Mouse (Mus musculus) stomach, postnatal 0 days (tissue): Measurements from ENCODE around the gene Wwox. TPM values are rescaled to one million over a fixed set of nuclear protein-coding genes. Genes with fewer than 3 reads are reported as not detected.

Source experiments
- ATAC-seq: fragments of 200-750 bp; cut with Nextera tagmentation; 2 replicates; pipeline ENCODE4 v1.8.0; 2017; ENCODE audit not compliant: low FRiP score, low TSS enrichment
- DNase-seq: peaks from one replicate; pipeline ENCODE4 v3.0.0-alpha.2; 2016; ENCODE audit warnings: low spot score
- H3K27ac ChIP-seq: fragments of 300-500 bp; sonication (generic); replicated peaks from 2 replicates; pipeline ENCODE4 v1.5.1; 2014; ENCODE audit warnings: mild to moderate bottlenecking, control low read depth
- H3K27me3 ChIP-seq: fragments of 300-500 bp; sonication (generic); 2 replicates; pipeline ENCODE4 v1.6.1; 2014; ENCODE audit warnings: low read length; ENCODE audit not compliant: control insufficient read depth, insufficient read depth
- H3K36me3 ChIP-seq: fragments of 300-500 bp; sonication (generic); 2 replicates; pipeline ENCODE4 v1.6.1; 2014; ENCODE audit warnings: low read length, mixed read lengths; ENCODE audit not compliant: control insufficient read depth, insufficient read depth
- H3K4me1 ChIP-seq: fragments of 300-500 bp; sonication (generic); replicated peaks from 2 replicates; pipeline ENCODE4 v1.6.1; 2014; ENCODE audit warnings: antibody characterized with exemption; ENCODE audit not compliant: control insufficient read depth, insufficient read depth
- H3K4me2 ChIP-seq: fragments of 300-500 bp; sonication (generic); replicated peaks from 2 replicates; pipeline ENCODE4 v1.6.1; 2014; ENCODE audit warnings: low read depth, mild to moderate bottlenecking, control low read depth, moderate library complexity
- H3K4me3 ChIP-seq: fragments of 300-500 bp; sonication (generic); 2 replicates; pipeline ENCODE4 v1.5.1; 2014; ENCODE audit warnings: low read depth, low read length, control low read depth
- H3K9ac ChIP-seq: fragments of 300-500 bp; sonication (generic); 2 replicates; pipeline ENCODE4 v1.6.1; 2014; ENCODE audit warnings: mild to moderate bottlenecking, low read length, control low read depth, mixed read lengths
- H3K9me3 ChIP-seq: fragments of 300-500 bp; sonication (generic); 2 replicates; pipeline ENCODE4 v1.6.1; 2016; ENCODE audit warnings: low read length; ENCODE audit not compliant: control insufficient read depth
- CTCF ChIP-seq: IDR thresholded peaks from 2 replicates; pipeline ENCODE4 v1.5.1; 2016; ENCODE audit warnings: antibody characterized with exemption, low read depth, mild to moderate bottlenecking, moderate library complexity
- EP300 ChIP-seq: optimal IDR thresholded peaks from 2 replicates; pipeline ENCODE3; 2016; ENCODE audit warnings: antibody characterized with exemption
- WGBS: fragments of 180-500 bp; shearing (Covaris S2); extraction: QIAGEN DNeasy Blood & Tissue Kit; methylation state at CpG from one replicate; pipeline ENCODE4 v1.1.7; 2014; 5-methylcytosine and 5-hydroxymethylcytosine counted together
- polyA plus RNA-seq: library from polyadenylated mRNA; unstranded; fragments of >200 nt; fragmentation: Nextera tagmentation; extraction: Ambion mirVana; gene quantifications from 2 replicates; pipeline ENCODE4 v1.2.1, GENCODE M21; 2015

The Wwox gene
- polyA plus RNA-seq, 1 experiment from 2014 or later: 9.2 TPM

DNA sequence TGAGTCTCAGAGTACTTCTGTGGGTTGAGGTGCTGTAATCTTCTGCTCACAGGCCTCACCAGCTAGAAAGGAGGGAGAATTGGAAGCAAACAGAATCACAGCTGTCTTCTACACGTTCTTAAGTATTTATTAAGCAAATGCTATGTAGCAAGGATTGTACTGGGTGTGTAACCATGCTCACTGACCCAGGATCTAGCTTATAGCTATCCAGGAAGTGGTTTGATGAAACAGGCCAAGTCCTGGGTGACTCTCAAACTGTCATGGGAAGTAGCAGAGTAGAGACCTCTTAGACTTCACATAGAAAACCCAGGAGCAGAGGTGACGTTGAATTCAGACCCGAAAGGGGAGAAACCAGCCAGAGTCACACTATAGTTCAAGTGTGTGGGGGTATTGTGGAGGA, 28.0 kb upstream of the Wwox start:
- Histone ChIP-seq H3K4me3 (no peak overlapping the region), H3K4me2 (no peak overlapping the region), H3K4me1 (no peaks in the 10 kb centered on the region), H3K9ac (no peak overlapping the region), H3K36me3 (no peaks in the 10 kb centered on the region), H3K9me3 (no peaks in the 10 kb centered on the region), H3K27me3 (no peaks in the 10 kb centered on the region), H3K27ac (no peak overlapping the region)
- DNase-seq (no peak), ATAC-seq (no peak)
- 67% methylated on average over 3 of the region's 3 CpGs for WGBS
- no peak for TF ChIP-seq CTCF
- TF ChIP-seq EP300: no peak

DNA sequence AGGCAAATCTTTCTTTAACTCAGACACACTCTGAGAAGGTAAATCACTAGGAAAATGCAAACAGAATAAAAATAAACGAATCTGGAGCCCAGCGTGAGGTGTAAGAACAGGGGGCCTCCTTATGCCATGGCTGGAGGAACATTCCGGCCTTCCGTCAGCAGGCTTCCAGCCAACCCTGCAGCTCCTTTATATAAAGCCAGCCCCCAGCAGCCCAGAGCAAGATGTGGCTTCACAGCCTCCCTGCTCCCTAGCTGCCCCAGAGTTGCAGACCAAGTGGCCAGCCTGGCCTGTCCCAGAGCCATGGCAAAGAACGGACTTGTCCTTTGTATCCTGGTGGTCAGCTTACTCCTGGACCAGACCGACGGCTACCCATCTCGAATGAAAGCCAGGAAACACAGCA, 21.7 kb upstream of the Wwox start, which contains the start of gene Clec3a:
TSS of gene Clec3a (plus strand) at position 301 of the 400 bp plus-strand sequence.
- H3K9ac ChIP-seq: no peak within 1 kb of the TSS
- H3K27ac ChIP-seq: no peak within 1 kb of the TSS
- TF ChIP-seq EP300 (no peak), CTCF (no peak)
- WGBS: 62% methylated on average over 8 of the region's 8 CpGs
- H3K9me3 ChIP-seq: no peaks in the 10 kb centered on the region
- H3K4me1 ChIP-seq: no peaks in the 10 kb centered on the region
- no peak for DNase-seq
- no peaks in the 10 kb centered on the region for H3K36me3 ChIP-seq
- no peak for ATAC-seq
- no peak within 1 kb of the TSS for H3K4me3 ChIP-seq
- no peak within 1 kb of the TSS for H3K4me2 ChIP-seq
- H3K27me3 ChIP-seq: no peaks in the 10 kb centered on the region

DNA sequence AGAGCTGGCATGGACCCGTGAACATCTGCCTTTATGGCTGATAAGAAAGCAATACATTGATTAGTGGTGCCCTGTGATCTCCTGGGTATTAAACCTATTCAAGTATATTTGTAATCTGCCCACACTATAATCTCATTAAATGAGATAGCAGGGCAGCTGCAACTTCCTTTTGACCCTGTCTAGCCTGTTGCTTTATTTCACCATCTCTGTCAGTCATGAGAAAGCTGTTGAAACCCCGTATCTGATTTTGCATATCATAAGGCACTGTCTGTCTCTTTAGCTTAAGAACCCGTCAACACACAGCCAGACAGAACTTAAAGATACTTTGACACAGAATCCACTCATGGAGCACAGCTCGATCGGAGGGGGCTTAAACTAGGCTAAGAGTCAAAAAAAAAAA, 21.0 kb upstream of the Wwox start:
- no peaks in the 10 kb centered on the region for H3K36me3 ChIP-seq
- no peak overlapping the region for H3K4me3 ChIP-seq
- 86% methylated on average over 5 of the region's 5 CpGs for WGBS
- H3K27me3 ChIP-seq: no peaks in the 10 kb centered on the region
- H3K9ac ChIP-seq: no peak overlapping the region
- H3K9me3 ChIP-seq: no peaks in the 10 kb centered on the region
- DNase-seq: no peak
- no peak for ATAC-seq
- H3K27ac ChIP-seq: no peak overlapping the region
- H3K4me1 ChIP-seq: no peaks in the 10 kb centered on the region
- no peak overlapping the region for H3K4me2 ChIP-seq
- TF ChIP-seq CTCF: no peak
- TF ChIP-seq EP300: no peak

DNA sequence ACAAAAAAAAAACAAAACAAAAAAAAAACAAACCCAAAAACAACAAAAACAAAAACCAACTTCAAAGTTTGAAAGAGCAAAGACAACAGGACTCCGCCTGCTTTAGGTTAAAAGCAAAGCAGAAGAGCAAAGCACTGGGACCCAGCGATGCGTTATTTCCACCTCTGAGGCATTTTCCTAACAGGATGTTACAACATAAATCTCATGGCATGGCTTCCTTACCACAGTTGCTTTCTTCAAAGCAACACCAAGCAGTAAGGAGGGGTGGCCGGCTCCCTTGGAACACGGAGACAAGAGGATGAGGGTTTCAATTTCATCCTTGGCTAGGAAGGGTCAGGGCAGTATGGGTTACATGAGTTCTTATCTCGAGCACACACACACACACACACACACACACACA, 20.6 kb upstream of the Wwox start:
- WGBS: 61% methylated on average over 6 of the region's 6 CpGs
- Histone ChIP-seq H3K4me1 (no peaks in the 10 kb centered on the region), H3K9me3 (no peaks in the 10 kb centered on the region), H3K4me3 (no peak overlapping the region), H3K27me3 (no peaks in the 10 kb centered on the region), H3K4me2 (no peak overlapping the region), H3K27ac (no peak overlapping the region), H3K36me3 (no peaks in the 10 kb centered on the region), H3K9ac (no peak overlapping the region)
- no peak for ATAC-seq
- TF ChIP-seq CTCF (no peak), EP300 (no peak)
- no peak for DNase-seq

DNA sequence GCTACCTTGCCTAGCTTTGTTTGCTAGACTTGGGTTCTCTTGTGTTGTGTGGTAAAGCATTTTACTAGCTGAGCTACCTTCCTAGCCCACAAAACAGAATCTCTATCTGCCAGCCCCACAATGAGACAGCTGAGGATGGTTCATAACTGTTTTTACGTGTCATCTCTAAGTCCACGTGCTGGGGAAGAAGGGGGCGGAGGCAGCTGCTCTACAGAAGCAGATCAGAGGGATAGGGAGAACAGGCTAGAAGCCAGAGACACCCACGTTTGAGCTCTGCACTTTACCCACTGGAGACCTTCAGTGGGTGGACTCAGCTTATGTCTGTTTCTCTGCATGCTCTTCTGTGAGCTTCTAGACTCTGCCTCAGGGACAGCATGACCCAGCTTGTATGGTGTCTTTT, 17.9 kb upstream of the Wwox start:
- Histone ChIP-seq H3K27ac (no peak overlapping the region), H3K36me3 (no peaks in the 10 kb centered on the region), H3K4me3 (no peak overlapping the region), H3K4me1 (no peaks in the 10 kb centered on the region), H3K27me3 (no peaks in the 10 kb centered on the region), H3K9me3 (no peaks in the 10 kb centered on the region), H3K9ac (no peak overlapping the region), H3K4me2 (no peak overlapping the region)
- DNase-seq (no peak), ATAC-seq (no peak)
- no peak for TF ChIP-seq CTCF
- TF ChIP-seq EP300: no peak
- 67% methylated on average over 4 of the region's 4 CpGs for WGBS

DNA sequence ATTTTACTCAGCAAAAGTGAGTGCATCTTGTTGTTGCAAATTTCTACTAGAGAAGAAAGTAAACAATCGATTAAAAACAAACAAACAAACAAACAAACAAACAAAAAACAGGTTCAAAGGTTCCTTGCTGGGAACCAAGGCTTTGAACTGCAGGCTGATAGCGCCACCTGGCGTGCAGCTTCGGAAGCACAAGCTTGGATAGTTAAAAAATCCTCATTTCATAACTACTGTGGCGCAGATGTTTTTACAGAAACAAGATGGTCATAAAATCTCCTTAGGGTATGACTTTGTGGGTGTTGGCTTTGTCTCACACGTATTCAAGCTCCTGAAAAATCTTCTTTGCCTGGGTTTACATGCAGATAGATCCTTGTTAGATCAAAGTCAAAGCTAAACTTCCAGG, 1.2 kb upstream of the Wwox start:
- H3K9ac ChIP-seq: no peak overlapping the region
- no peaks in the 10 kb centered on the region for H3K36me3 ChIP-seq
- no peaks in the 10 kb centered on the region for H3K9me3 ChIP-seq
- DNase-seq: peak; percentile 64
- H3K4me3 ChIP-seq: no peak overlapping the region
- no peaks in the 10 kb centered on the region for H3K27me3 ChIP-seq
- no peak overlapping the region for H3K27ac ChIP-seq
- 11% methylated on average over 6 of the region's 6 CpGs for WGBS
- TF ChIP-seq EP300 (no peak), CTCF (peak; percentile 90)
- no peak overlapping the region for H3K4me2 ChIP-seq
- ATAC-seq: no peak
- 0 out of 2 replicates have a peak, but pooled peaks cover 3% of the 10 kb centered on the region for H3K4me1 ChIP-seq
